ENCODE assay signal across 9 mouse cellular contexts in genomic region chr9:66882406-66882821, GRCm38 (mm10). TPM values are rescaled to one million over a fixed set of nuclear protein-coding genes. Genes with fewer than 3 reads are reported as not detected.
DNase-seq lines count a peak whose midpoint lies in the region; TF ChIP-seq lines count a peak whose summit lies in the region.
"Had no signal": no experiment of that assay in that cellular context is flagged by ENCODE, and none has a peak within 500 bp of the region (broad histone marks: within the 10 kb centered on the region; RNA-seq: fewer than 3 reads in every experiment).

No protein-coding gene starts in this region.

- no peaks in the 10 kb centered on the region for H3K36me3 ChIP-seq in macrophage (ENCODE audit: inconsistent target)
- H3K36me3 ChIP-seq: heart, embryonic 12.5 days had no signal

- peaks cover 85% of the 10 kb centered on the region for H3K79me2 ChIP-seq in macrophage (ENCODE audit: inconsistent target)

- TF ChIP-seq CTCF in bone marrow macrophage, adult 2 months (IDR thresholded peaks at IDR 0.05; ENCODE audit: low read depth, low read length), result no peak

- no peak for TF ChIP-seq POLR2A in bone marrow macrophage, adult 2 months (IDR thresholded peaks at IDR 0.05; ENCODE audit: borderline replicate concordance, low read depth, low read length)

- DNase-seq in heart, adult 11 months, result peak; percentile 91
- DNase-seq in heart, postnatal 10 days, result no peak
- peak; percentile 78 for DNase-seq in 416B (ENCODE audit: low read depth)
- no peak for DNase-seq in ovary, adult 18-20 months (ENCODE audit: low spot score)
- no peak for DNase-seq in right cerebral cortex, postnatal 25 days
- DNase-seq in layer of hippocampus, postnatal 25 days (ENCODE audit: extremely low spot score in 1 of 2, low spot score in 1 of 2), result no peak

- peaks cover 72% of the 10 kb centered on the region for H3K4me1 ChIP-seq in bone marrow macrophage, adult 2 months (ENCODE audit: control insufficient read depth, insufficient read depth, low read length)

- peak overlapping the region; percentile 89 for H3K27ac ChIP-seq in bone marrow macrophage, adult 2 months (ENCODE audit: insufficient read depth, low read depth, low read length)
- H3K27ac ChIP-seq in macrophage, result peak overlapping the region; percentile 99

- 2% methylated on average over 8 of the region's 8 CpGs for WGBS in macrophage (ENCODE audit: missing documents)

- intact Hi-C loops in heart, postnatal 10 days (cut with DNase I), result no loop called here

- H3K4me3 ChIP-seq in bone marrow macrophage, adult 2 months (ENCODE audit: insufficient read depth, low read length), result peak overlapping the region; percentile 31
- H3K4me3 ChIP-seq in macrophage (ENCODE audit: inconsistent target), result no peak overlapping the region
- H3K4me3 ChIP-seq: heart, embryonic 12.5 days had no signal

RNA-seq across cellular contexts. Expression of gene Rab8b, which starts 37.1 kb away (rescaled TPM):
- total RNA-seq in heart, postnatal 10 days (2021), result 10 to 100 TPM; 15.9 to 19.0 TPM
- 160 and 169 TPM in 2 replicates for polyA plus RNA-seq in bone marrow macrophage, adult 2 months (2012; ENCODE audit: insufficient read depth, insufficient read length, missing spikeins)
- 100 to 1,000 TPM in 24 of 26 experiments, 10 to 100 TPM in 2; 75.0 to 334 (median 129) TPM for total RNA-seq in macrophage (2018; cell fraction: chromatin; rRNA removed)
- total RNA-seq in macrophage (2018; cell fraction: cytosol; rRNA removed), result 100 to 1,000 TPM; 225 to 568 (median 292) TPM
- total RNA-seq in macrophage (2018; cell fraction: nucleus; rRNA removed), result 100 to 1,000 TPM; 152 to 371 (median 210) TPM
- 189 to 289 TPM (median 212 TPM) in 3 replicates for polyA plus RNA-seq in macrophage (2018)
- 10 to 100 TPM; 40.7 to 46.4 TPM for total RNA-seq in layer of hippocampus, postnatal 25 days (2021)

RNA-seq across cellular contexts. Expression of gene Aph1c, which starts 47.9 kb away (rescaled TPM):
- total RNA-seq in heart, postnatal 10 days (2021), result 1 to 10 TPM in 1 of 2 experiments, under 1 TPM in 1; 0.93 to 1.1 TPM
- 93.9 and 111 TPM in 2 replicates for polyA plus RNA-seq in bone marrow macrophage, adult 2 months (2012; ENCODE audit: insufficient read depth, insufficient read length, missing spikeins)
- total RNA-seq in macrophage (2018; cell fraction: chromatin; rRNA removed), result 100 to 1,000 TPM in 2 of 26 experiments, 10 to 100 TPM in 17, 1 to 10 TPM in 7; 1.8 to 107 (median 24.8) TPM
- 100 to 1,000 TPM in 9 of 26 experiments, 10 to 100 TPM in 17; 27.9 to 148 (median 70.1) TPM for total RNA-seq in macrophage (2018; cell fraction: cytosol; rRNA removed)
- 100 to 1,000 TPM in 6 of 26 experiments, 10 to 100 TPM in 20; 20.2 to 162 (median 62.6) TPM for total RNA-seq in macrophage (2018; cell fraction: nucleus; rRNA removed)
- 28.2 to 132 TPM (median 63.8 TPM) in 3 replicates for polyA plus RNA-seq in macrophage (2018)
- 1 to 10 TPM; 6.5 to 8.0 TPM for total RNA-seq in layer of hippocampus, postnatal 25 days (2021)

Comparison
In these comparisons a context has a peak if more than half of its experiments do, and no peak if none do; other contexts are left out.
1. DNase-seq: peak in heart, adult 11 months (single experiment) and 416B (single experiment); none in heart, postnatal 10 days (0 of 2), ovary, adult 18-20 months (single experiment), right cerebral cortex, postnatal 25 days (single experiment) and layer of hippocampus, postnatal 25 days (0 of 2).